Mouse (Mus musculus) G1E-ER4 (cell line): Measurements from ENCODE around the gene Lasp1. TPM values are rescaled to one million over a fixed set of nuclear protein-coding genes. Genes with fewer than 3 reads are reported as not detected.

Experiments
- GATA1 ChIP-seq: IDR thresholded peaks from one replicate; pipeline ENCODE4 v1.8.0; 2012; ENCODE audit warnings: low read length, inconsistent platforms
- polyA plus RNA-seq: library from polyadenylated mRNA; stranded (reverse); fragments of >175 nt; gene quantifications from 2 replicates; pipeline ENCODE4 v1.2.3, GENCODE M21; 2012

Lasp1 gene
- polyA plus RNA-seq, 1 experiment, result 65.7 TPM

DNA sequence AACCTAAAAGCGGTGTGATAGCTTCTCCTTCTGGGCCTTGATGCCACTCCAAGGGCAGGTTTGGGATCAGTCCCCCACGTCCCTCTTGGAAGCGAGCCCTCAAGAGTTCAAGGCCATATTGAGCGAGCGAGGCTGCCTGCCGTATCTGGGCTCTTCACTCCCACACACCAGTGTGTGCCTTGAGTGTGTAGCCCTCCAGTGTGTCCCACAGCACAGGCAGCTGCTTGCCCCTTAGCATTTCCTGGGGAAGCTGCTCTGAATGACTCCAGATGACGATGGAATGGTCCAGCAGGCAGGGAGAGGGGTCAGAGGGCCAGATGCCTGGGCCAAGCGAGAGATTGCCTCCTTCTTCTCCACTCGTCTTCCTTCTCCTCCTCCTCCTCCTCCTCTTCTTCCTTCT, 18.1 kb downstream of the Lasp1 start:
- no peak for TF ChIP-seq GATA1

DNA sequence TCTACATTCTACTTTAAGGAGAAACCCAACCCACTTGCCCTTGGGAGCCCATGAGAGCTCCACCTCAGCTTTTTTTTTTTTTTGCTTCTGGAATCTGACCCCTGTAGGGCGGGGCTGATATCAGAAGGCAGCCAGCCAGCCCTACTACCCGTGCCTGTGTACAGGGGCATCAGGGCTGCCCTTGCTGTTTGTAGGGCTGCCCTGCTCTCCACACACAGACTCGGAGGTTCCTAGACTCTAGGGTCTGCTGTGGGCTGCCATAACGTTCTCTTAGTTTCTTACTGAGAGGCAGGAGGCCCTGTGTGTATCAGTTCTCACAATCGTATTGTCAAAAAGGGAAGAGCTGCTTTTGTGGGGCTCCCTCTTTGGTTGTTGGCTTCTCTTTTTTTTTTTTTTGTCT, 18.6 kb downstream of the Lasp1 start:
- TF ChIP-seq GATA1, result no peak

DNA sequence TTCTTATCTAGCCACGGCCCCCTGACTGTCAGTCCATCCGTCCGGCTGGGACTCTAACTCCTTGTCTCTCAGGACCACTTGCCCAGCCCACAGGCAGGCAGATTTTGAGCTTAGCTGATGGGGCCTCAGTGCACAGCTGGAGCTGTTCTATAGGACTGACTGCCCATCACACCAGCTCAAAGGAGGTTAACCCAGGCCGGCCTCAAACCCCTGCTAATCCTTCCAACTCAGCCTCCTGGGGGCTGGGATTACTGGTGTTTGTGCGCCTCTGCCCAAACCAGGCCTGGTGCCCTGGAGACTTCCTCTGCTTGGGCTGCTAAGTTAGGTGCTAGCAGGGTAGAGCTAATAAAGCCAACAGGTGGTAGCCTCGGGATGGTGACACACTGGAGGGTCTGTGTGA, 19.2 kb downstream of the Lasp1 start:
- no peak for TF ChIP-seq GATA1

DNA sequence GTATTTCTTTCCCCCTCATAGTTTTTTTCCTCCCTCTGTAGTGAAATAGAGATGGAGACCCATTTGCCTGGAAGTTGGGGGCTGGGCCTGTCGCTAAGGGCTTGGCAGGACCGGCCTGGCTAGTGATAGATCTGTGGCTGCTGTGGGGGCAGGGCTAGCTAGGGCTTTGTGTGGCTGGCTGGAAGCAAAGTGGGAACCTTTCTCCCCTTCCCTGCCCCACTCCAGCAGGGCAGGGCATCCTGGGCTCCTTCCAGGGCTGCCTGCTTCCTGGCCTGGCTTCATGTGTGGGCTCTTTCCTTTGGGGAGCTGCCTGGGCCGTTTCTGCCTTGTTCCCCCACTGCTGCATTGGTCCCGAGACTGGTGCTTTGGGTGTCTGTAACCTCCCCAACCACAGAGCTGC, 19.8 kb downstream of the Lasp1 start:
- no peak for TF ChIP-seq GATA1

DNA sequence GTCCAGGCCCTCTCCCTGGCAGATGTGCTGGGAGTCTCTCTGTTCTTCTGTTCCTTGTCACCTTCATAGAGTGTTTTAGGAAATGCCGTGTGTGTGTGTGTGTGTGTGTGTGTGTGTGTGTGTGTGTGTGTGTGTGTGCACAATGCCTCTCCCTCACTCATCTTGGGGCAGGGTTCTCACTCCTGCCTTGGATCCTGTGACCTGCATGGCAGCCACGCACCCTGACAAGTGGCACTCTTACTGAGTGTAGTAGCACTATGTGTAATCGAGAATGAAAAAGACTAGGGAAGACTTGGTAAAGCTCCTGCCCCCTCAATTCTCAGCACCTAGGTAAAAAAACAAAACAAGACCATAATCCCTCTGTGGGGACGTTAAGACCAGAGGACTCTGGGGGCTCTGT, 20.3 kb downstream of the Lasp1 start:
- TF ChIP-seq GATA1, result no peak

DNA sequence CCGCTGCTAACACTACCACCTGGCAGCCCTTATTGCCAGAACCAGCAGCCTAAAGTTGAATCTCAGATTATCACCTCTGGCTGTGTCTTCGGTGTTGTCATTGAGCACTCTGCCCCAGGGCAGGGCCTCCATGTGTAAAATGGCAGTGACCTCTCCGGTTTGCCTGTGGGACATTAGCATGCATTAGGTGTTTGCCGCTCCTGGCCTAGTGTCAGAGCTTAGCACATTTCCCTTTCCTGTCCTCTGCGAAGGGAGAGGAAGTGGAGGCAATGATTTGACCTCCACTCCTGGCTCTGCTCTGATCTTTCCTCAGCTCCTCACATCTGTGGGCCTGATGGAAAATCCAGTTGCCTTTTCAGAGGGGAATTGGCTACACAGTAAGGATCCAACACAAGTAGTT, 21.1 kb downstream of the Lasp1 start:
- TF ChIP-seq GATA1, result no peak

DNA sequence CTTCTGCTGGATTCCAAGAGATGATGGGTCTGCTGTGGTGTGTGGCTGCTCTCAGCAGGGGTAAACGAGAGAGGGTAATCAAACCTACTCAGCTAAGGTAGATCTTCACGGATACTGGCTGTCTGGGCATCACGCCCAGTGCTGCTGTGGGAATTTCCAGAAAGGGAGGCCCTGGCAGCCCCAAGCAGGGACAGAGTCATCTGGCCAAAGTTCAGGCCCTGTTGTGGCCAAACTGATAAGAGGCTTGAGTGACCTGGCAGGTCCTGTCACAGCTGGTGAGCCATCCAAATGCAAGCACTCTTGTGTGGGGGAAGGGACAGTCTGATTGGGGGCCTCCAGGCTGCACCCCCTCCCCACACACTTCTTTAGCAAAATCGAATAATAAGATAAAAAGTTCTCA, 22.0 kb downstream of the Lasp1 start:
- TF ChIP-seq GATA1, result no peak

DNA sequence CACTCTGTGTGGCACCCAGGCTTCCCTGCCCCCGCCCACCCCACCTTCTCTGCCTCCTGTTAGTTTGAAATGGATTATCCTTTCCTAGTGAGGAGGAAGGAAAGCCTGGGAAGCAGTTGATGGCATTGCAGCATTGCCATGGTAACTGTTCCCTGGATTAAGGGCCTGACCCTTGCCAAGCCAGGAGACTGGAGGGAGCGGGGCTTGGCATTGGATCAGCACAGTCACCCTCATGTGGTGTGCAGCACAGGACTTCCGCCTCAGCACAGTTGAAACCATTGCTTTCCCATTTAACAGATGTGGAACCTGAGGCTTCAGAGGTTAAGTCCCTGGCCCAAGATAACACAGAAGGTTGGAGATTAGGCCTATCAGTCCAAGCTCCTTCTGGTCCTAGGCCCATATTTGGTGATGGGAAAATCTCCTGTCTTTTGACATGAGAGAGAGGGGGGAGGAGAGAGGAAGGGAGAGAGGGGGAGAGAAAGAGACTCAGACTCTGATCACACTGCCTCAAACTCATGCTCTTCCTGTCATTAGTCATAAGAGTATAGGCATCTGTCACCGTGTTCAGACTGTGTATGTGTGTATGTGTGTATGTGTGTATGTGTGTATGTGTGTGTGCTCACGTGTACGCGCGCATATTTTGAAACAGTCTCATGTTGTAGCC, 22.7 kb downstream of the Lasp1 start:
- no peak for TF ChIP-seq GATA1

DNA sequence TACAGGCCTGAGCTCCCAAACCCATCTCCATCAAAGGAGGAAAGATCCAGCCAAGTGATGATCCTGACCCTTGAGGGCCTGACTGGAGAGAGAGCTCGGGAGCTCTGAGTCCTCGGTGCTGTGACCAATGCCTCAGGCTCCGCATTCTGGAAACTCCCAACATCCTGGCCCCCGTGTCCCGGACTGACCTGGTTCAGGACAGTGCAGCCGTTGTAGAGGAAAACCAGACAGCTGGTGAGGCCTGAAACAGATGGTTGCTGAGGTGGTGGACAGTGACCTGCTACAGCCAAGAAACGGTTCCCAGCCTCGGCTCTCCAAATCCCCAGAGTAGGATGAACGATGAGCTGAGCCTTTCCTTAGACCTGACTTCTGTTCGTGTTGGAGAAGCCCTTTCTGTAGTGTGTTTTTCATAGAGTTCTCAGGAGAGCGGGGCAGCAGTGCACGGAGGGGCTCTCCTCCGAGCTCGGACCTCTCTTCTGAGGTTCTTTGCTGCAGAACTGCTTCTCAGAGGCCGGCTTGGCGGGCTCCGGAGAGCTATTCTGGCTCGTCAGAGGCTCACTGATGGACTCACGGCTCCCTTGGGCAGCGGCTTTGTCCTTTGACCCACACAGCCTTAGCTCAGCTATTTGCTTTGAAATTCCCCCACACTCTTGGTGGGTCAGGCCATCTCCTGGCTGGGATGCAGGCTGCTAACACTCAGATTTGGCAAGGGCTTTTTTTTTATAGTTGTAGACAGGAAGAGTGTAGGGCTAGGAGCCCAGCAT, 24.2 kb downstream of the Lasp1 start:
- TF ChIP-seq GATA1, result no peak

DNA sequence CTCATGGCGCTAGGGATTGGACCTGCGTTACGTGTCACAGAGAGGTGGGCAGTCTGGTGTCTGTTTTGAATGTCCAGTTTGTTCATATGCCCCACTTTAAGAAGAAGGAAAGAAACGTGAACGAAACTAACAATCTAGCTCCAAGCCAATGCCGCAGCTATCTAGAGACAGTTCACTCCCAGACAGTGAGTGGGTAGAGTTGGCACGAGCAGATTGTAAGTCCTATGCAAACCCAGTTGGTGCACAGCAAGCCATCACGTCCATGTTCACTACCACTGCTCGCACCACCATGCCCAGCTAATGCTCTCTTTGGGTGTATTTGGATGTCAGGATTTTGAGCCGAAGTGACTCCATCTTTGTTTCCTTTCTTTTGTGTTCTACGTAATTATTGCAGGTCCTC, 25.4 kb downstream of the Lasp1 start:
- TF ChIP-seq GATA1, result no peak

DNA sequence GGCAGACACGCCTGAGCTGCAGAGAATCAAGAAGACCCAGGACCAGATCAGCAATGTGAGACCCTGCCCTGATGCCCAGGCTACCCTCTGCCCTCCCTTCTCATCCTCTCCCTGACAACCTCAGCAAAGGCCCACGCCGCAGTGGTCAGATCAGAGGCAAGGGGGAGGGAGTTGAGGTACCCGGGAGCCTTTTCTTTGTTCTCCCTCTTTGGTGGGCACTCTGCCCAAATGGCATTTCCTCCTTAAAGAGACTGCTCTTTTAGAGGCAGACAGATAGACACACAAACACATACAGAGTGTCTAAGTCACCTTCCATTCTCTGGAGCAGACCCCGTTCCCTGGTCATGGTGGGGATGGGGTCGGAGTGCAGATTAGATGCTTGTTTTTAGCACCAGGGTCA, 26.1 kb downstream of the Lasp1 start:
- no peak for TF ChIP-seq GATA1

DNA sequence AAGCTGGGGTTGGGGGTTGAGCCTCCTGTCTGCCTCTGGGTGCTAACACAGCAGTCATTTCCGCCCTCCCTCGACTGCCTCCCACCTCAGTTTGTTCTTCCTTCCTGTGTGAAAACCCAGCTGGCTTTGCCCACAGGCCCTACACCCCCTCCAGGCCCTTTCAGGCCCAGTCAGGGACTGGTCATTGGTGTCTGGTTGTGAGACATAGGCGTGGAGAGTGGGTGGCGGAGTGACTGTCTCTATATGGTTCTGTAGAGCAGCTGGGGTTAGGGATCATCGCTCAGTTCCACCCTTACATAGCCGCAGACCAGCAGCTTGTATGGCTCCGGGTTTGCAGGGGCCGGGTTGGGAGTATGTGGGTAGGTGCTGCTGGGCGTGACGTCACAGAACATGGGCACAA, 26.5 kb downstream of the Lasp1 start:
- TF ChIP-seq GATA1, result no peak

DNA sequence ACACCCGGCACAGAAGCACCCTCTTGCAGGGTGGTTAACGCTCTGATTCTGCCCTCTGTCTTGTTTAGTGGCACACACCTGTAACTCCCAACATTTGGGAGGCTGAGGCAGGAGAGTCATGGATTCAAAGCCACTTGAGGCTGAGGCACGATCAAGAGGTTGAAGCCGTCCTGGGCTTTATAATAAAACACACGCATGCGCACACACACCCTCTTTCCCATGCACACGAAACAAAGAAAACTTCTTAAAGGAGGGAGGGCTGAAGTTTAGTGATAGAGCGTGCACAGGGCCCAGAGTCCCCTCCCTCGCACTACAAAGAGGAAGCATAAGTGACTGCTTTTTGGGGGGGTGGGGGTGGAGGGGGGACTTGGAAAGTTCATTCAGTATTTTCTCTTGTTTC, 27.2 kb downstream of the Lasp1 start:
- TF ChIP-seq GATA1, result no peak

DNA sequence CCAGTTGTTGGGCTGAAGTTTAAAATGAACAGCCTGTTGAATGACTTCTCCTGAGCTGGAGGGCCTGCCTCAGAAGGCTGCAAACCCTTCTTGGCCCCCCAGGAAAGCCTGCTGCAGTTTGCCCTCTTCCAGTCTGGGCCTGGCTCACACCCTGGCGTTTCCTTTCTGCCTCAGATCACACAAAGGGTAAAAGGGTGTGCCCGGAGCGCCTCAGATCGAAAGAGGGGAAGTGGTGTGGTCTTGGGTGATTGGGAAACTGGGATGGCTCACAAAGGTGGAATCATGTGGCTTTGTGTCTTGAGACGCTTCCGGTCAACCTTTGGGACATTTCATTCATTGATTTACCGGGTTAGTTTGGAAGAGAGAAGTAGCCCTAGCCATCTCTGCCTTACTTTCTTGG, 27.6 kb downstream of the Lasp1 start:
- no peak for TF ChIP-seq GATA1

DNA sequence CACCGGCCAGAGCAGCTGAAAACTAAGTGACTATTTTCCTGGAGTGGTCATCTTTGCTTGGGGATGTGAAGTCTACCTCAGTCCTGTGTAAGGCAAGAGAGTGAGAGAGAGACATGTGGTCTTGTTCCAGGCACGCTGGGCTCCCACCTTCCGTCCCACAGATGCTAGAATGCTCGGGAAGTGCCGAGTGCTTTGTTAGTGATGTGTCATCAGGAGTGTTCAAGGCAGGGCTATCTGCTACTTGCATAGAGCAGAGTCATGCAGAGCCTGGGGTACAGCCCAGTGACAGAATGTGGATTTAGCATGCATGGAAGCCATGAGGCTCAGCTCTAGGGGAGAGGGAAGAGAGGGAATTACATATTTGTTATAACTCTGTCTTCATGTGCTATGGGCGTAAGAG, 28.9 kb downstream of the Lasp1 start:
- TF ChIP-seq GATA1, result no peak

DNA sequence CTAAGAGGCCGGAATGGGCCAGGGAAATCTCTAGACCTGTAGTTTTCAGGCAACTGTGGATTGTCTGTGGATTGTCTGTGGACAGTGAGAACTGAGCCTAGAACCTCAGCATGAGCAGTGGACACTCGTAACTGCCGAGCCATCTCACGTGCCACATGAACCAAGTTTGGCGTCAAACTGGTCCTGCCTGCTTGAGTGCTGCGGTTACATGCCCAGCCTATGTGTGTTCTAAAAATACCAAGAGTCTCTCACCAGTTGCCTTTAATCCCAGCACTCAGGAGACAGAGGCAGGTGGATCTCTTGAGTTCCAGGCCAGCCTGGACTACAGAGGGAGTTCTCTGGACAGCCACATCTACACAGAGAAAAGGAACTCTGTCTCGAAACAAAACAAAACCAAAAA, 30.6 kb downstream of the Lasp1 start:
- TF ChIP-seq GATA1, result no peak

DNA sequence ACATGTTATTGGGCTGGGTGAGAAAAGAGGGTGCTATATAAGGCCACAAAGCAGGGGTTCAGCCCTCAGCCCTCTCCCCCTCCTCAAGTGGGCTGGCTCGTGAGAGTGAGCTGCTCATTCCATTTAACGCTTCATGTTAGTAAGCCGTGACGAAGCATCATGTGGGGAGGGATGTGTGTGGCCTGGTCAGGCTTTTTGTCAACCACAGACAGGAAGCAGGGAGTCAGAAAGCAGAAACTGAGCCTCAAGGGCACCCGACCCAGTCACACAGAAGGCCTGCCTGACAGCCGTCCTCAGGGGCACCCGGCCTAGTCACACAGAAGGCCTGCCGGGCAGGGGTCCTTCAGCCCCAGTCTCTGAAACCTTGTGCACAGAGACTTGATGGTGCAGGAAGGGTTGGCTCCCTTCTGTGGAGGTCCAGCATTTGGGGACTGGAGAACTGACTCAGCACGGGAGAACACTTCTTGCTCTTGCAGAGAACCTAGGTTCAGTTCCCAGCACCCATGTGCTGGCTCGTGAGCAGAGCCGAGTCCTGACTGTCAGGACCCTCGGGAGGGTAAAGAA, 31.2 kb downstream of the Lasp1 start:
- no peak for TF ChIP-seq GATA1
